Mouse (Mus musculus) ES-E14 (cell line): ENCODE measurements around the gene Sh3bp4. TPM values are rescaled to one million over a fixed set of nuclear protein-coding genes. Genes with fewer than 3 reads are reported as not detected.

Experiments used
- DNase-seq: peaks from one replicate; pipeline ENCODE4 v3.0.0-alpha.2; 2013; ENCODE audit warnings: low read depth, low spot score
- H3K27ac ChIP-seq: 2 replicates; pipeline ENCODE4 v1.5.1; 2012; ENCODE audit warnings: low read depth, mild to moderate bottlenecking, low read length, moderate library complexity, mixed read lengths; ENCODE audit not compliant: poor library complexity, insufficient read depth, severe bottlenecking
- H3K36me3 ChIP-seq: 2 replicates; pipeline ENCODE4 v1.6.1; 2012; ENCODE audit warnings: mild to moderate bottlenecking, low read length, moderate library complexity, mixed read lengths; ENCODE audit not compliant: control insufficient read depth, poor library complexity, insufficient read depth, severe bottlenecking
- H3K4me1 ChIP-seq, 2 experiments: fragments of 150-350 bp in 1 of 2; sonication (generic) in 1 of 2; 2 replicates each; pipeline ENCODE4 v1.6.1; 2012; ENCODE audit warnings: low read length in 2 of 2, mild to moderate bottlenecking in 1 of 2, mixed read lengths in 1 of 2; ENCODE audit not compliant: control insufficient read depth in 2 of 2, insufficient read depth in 2 of 2, poor library complexity in 1 of 2
- H3K4me3 ChIP-seq, 2 experiments: fragments of 150-350 bp in 1 of 2; sonication (generic) in 1 of 2; 2 replicates each; pipeline ENCODE4 v1.5.1; 2012; ENCODE audit warnings: low read length in 2 of 2, low read depth in 1 of 2, mild to moderate bottlenecking in 1 of 2, mixed read lengths in 1 of 2; ENCODE audit not compliant: insufficient read depth in 1 of 2, poor library complexity in 1 of 2, severe bottlenecking in 1 of 2
- H3K9ac ChIP-seq: 2 replicates; pipeline ENCODE4 v1.6.1; 2012; ENCODE audit warnings: low read depth, mild to moderate bottlenecking, low read length, mixed read lengths; ENCODE audit not compliant: poor library complexity, insufficient read depth, severe bottlenecking
- H3K9me3 ChIP-seq: fragments of 150-350 bp; sonication (generic); 2 replicates; pipeline ENCODE4 v1.6.1; 2012; ENCODE audit warnings: low read depth, mild to moderate bottlenecking, low read length; ENCODE audit not compliant: control insufficient read depth, insufficient read depth
- CHD2 ChIP-seq: IDR thresholded peaks from 2 replicates; pipeline ENCODE4 v1.6.1; 2014; ENCODE audit warnings: mild to moderate bottlenecking, low read depth, low read length, inconsistent platforms
- HCFC1 ChIP-seq: IDR thresholded peaks from 2 replicates; pipeline ENCODE4 v1.6.1; 2012; ENCODE audit warnings: low read length, inconsistent platforms, borderline replicate concordance; ENCODE audit not compliant: insufficient read depth
- MAFK ChIP-seq: IDR thresholded peaks from 2 replicates; pipeline ENCODE4 v1.6.1; 2014; ENCODE audit warnings: mild to moderate bottlenecking, low read depth, low read length, inconsistent platforms; ENCODE audit not compliant: insufficient read depth
- ZC3H11A ChIP-seq: IDR thresholded peaks from 2 replicates; pipeline ENCODE4 v1.6.1; 2012; ENCODE audit warnings: low read depth, mild to moderate bottlenecking, inconsistent platforms, low read length, borderline replicate concordance
- ZNF384 ChIP-seq: IDR thresholded peaks from 2 replicates; pipeline ENCODE4 v1.6.1; 2012; ENCODE audit warnings: low read depth, low read length, inconsistent platforms
- in situ Hi-C, 2 experiments: fragments of 600-800 bp; cut with MboI; formaldehyde crosslinking; loops; one replicate each; pipeline ENCODE4 v1.15.1; 2025; ENCODE audit warnings: low sequenced_read_pairs in 2 of 2, inconsistent platforms in 1 of 2; ENCODE audit not compliant: unreplicated experiment in 2 of 2
- total RNA-seq: library from RNA; depleted of rRNA; stranded (reverse); fragments of 300-350 nt; gene quantifications from 2 replicates; pipeline ENCODE4 v1.2.3, GENCODE M21; 2012

Sh3bp4 gene
- total RNA-seq, 1 experiment = 12.0 TPM

- no peak for TF ChIP-seq ZC3H11A
- H3K27ac ChIP-seq = no peak overlapping the region
- H3K4me1 ChIP-seq = peaks cover 5 to 29% of the 10 kb centered on the region in 2 experiments
- no peak overlapping the region for H3K4me3 ChIP-seq
- no peaks in the 10 kb centered on the region for H3K36me3 ChIP-seq
- no peaks in the 10 kb centered on the region for H3K9me3 ChIP-seq
- no peak overlapping the region for H3K9ac ChIP-seq
- no peak for DNase-seq
- in situ Hi-C loops = no loop called here
Measured at GRCm38 (mm10) chr1:89095642-89096424, 25.6 kb downstream of the Sh3bp4 start.

GRCm38 (mm10) chr1:89102231-89103003 lies 32.2 kb downstream of the Sh3bp4 start:
- no peaks in the 10 kb centered on the region for H3K36me3 ChIP-seq
- no peak for DNase-seq
- peaks cover 4 to 10% of the 10 kb centered on the region in 2 experiments; a peak in 2 of 4 replicates for H3K4me1 ChIP-seq
- H3K9me3 ChIP-seq = no peaks in the 10 kb centered on the region
- in situ Hi-C loops = no loop called here
- no peak overlapping the region for H3K4me3 ChIP-seq
- no peak overlapping the region for H3K9ac ChIP-seq
- H3K27ac ChIP-seq = no peak overlapping the region
- TF ChIP-seq HCFC1 = no peak
- no peak for TF ChIP-seq MAFK
- no peak for TF ChIP-seq ZNF384
- TF ChIP-seq CHD2 = no peak

- no peaks in the 10 kb centered on the region for H3K9me3 ChIP-seq
- TF ChIP-seq ZC3H11A (no peak), HCFC1 (no peak), ZNF384 (no peak), CHD2 (no peak)
- peaks cover 4 to 14% of the 10 kb centered on the region in 2 experiments; a peak in 2 of 4 replicates for H3K4me1 ChIP-seq
- H3K36me3 ChIP-seq = no peaks in the 10 kb centered on the region
- no peak overlapping the region for H3K4me3 ChIP-seq
- H3K9ac ChIP-seq = no peak overlapping the region
- DNase-seq = no peak
- in situ Hi-C loops = no loop called here
- H3K27ac ChIP-seq = no peak overlapping the region
Measured at GRCm38 (mm10) chr1:89103004-89103263, 32.7 kb downstream of the Sh3bp4 start.

- Histone ChIP-seq H3K4me1 (peaks cover 6 to 19% of the 10 kb centered on the region in 2 experiments; a peak in 3 of 4 replicates), H3K9me3 (no peaks in the 10 kb centered on the region), H3K4me3 (no peak overlapping the region), H3K36me3 (no peaks in the 10 kb centered on the region), H3K27ac (no peak overlapping the region), H3K9ac (no peak overlapping the region)
- TF ChIP-seq MAFK (no peak), HCFC1 (no peak), CHD2 (no peak)
- in situ Hi-C loops = no loop called here
- DNase-seq = no peak
Measured at GRCm38 (mm10) chr1:89103505-89103904, 33.3 kb downstream of the Sh3bp4 start.
